Mouse (Mus musculus): ENCODE measurements around the gene Vmn2r81. TPM values are rescaled to one million over a fixed set of nuclear protein-coding genes. Genes with fewer than 3 reads are reported as not detected.
"Not testable (repeated sequence)": the region's sequence is repeated elsewhere in the genome, so short reads cannot be mapped to it uniquely, and the experiment has no call there.

Gene Vmn2r81
- not detected for total RNA-seq (2021)
- long read RNA-seq, experiment 1, result 0 reads
- long read RNA-seq, experiment 2, result 0 reads

DNA sequence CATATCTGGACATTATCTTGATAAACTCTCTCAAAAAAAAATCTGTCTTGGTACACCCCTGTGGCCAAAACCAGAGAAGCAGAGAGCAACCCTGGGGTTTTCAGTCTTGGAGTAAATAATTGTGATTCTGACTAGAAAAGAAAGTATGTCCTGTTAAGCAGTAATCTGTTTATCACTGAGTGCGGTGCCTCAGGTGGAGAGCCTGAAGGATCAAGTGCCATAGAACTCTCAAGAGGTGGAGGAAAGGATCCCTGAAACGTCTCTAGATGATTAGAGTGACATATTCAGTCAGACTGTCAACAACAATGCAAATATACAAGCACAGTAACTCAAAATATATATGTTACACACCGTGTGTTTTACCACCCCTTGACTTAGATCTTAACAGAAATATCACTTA, at the start of gene Vmn2r81:
Gene Vmn2r81 (plus strand): TSS at position 301 of the 400 bp plus-strand sequence.
- H3K4me3 ChIP-seq; DNase-seq; H3K27ac ChIP-seq; intact Hi-C loops (cut with DNase I): not testable (repeated sequence)

DNA sequence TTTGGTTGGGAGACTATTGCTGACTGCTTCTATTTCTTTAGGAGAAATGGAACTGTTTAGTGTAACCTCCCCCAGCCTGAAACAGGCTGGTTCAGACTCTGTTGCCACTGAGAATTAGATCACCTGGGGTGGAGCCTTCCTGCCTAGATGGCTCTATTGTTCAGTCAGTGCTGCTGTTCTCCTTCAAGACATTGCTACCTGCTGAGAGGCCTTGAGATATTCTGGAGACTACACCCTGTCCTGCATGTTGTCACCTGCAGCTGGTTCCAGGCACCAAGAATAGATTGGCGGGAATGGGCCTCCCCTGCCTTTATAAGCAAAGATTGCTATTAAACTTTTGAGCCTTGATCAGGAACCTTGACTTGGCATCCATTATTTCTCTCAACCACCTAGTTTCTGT, 47.5 kb upstream of the Vmn2r81 start:
- H3K4me3 ChIP-seq; H3K27ac ChIP-seq; intact Hi-C loops (cut with DNase I); DNase-seq: not testable (repeated sequence)

DNA sequence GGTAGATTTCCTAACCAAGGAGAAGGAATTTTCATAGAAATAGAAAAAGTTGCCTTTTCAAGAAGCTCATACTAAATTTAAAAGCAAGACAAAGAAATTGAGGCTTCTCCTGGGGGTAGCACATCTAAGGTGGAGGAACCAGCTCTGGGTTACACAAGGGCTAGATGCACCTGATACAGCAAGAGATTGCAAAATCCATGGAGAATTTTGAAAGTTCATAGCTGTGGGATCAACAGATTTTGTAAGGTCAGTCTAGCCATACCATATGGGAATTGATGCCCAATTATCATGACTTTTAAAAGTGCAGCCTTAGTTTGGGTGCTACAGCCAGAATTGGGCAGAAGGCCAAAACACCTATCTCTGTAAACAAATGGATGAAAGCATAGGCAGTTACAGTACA, 27.1 kb upstream of the Vmn2r81 start:
- Histone ChIP-seq H3K27ac (no peak overlapping the region), H3K4me3 (no peak overlapping the region)
- intact Hi-C loops (cut with DNase I), result no loop called here
- no peak for DNase-seq
- TF ChIP-seq CTCF (IDR thresholded peaks at IDR 0.05), result no peak

DNA sequence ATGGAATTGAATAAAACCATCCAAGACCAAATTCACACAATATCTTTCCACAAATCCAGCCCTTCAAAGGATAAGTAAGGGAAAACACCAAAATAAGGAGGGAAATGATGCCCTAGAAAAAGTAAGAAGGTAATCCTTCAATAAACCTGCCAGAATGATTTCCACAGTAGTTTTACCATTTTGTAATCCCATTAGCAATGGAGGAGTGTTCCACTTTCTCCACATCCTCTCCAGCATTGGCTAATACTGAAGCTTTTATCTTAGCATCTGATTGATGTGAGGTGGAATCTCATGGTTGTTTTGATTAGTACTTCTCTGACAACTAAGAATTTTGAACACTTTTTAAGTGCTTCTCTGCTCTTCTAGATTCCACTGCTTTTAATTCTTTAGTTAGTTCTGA, 25.9 kb upstream of the Vmn2r81 start:
- no peak overlapping the region for H3K27ac ChIP-seq
- no peak for DNase-seq
- no peak for TF ChIP-seq CTCF (IDR thresholded peaks at IDR 0.05)
- H3K4me3 ChIP-seq, result no peak overlapping the region
- intact Hi-C loops (cut with DNase I), result no loop called here

DNA sequence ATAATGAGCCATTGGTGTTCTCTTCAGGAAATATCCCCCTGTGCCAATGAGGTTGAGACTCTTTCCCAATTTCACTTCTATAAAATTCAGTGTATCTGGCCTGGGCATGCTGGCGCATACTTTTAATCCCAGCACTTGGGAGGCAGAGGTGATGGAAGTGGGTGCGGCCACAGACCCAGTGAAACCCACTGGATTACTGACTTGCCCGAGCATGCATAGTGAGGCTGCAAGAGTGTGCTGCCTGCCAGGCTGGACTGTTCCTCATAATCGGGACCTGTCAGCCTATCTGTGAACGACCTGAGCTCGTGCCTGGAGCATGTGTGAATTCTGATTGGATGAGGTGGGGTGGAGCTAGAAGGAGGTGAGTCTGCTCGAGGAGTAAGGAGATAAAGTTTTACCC, 25.3 kb upstream of the Vmn2r81 start:
- no peak for TF ChIP-seq CTCF (IDR thresholded peaks at IDR 0.05)
- no peak overlapping the region for H3K4me3 ChIP-seq
- no peak overlapping the region for H3K27ac ChIP-seq
- intact Hi-C loops (cut with DNase I), result no loop called here
- no peak for DNase-seq

DNA sequence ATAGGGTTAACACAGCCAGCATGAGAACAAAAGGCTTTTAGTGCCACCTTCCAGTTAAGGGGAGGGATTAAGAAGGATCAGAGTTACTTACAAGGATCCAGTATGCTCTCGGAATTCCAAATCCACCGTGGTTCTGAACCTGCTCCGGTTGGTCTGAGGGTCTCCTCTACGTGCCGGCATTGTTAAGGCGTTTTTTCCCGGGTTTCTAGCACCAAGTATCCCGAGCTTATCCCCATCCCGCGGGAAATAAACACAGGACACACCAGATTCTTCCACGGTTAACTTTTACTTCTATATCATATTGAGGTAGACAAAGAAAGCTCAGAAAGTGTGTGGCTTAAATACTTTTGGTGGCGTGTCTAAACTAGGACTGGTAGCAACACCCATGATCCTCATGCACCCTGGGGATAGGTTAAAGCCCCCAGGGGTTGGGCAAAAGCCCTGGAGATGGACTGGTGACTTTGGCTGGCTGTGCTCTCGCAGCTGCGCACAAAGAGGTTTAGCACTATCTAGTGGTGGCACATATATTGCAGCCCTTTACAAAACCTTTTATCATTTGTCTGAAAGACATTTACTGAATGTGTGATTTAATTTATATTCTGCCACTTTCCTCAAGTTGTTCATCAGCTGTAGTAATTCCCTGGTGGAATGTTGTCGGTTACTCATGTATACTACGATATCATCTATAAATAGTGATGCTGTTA, 74.7 kb downstream of the Vmn2r81 start:
- not testable (repeated sequence) for H3K27ac ChIP-seq

DNA sequence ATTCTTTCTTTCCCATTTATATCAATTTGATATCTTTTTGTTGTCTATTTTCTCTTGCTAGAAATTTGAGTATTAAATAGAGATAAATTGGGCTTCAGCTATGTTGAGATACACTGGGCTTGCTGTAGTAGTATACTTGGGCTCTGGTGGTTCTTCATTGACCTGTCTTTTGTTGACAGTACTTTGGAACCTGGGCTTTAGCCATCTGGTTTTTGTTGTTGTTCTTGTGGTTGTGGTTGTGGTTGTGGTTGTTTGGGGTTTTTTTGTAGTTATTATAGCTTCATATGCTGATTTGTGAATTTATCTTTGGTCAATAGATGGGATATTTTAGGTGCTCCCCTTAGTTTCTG, 75.2 kb downstream of the Vmn2r81 start:
- no peak for TF ChIP-seq CTCF (IDR thresholded peaks at IDR 0.05)
- DNase-seq, result no peak
- H3K27ac ChIP-seq, result no peak overlapping the region
- no peak overlapping the region for H3K4me3 ChIP-seq
- intact Hi-C loops (cut with DNase I), result no loop called here

More for the DNA sequence above, 74.7 kb downstream of the Vmn2r81 start:
- peak overlapping the region; percentile 36; the same call in 1 of the 2 replicates for H3K4me3 ChIP-seq
- intact Hi-C loops (cut with DNase I); DNase-seq: not testable (repeated sequence)
- peak; percentile 16; the same call in 1 of the 2 replicates for TF ChIP-seq CTCF (IDR thresholded peaks at IDR 0.05)

Other genes starting within 250 kb of the Vmn2r81 start
- gene Olfr1351, start 235.2 kb upstream of the Vmn2r81 start, total RNA-seq (2021), result not detected
- not detected for gene Olfr57, start 219.0 kb upstream of the Vmn2r81 start, total RNA-seq (2021)
- 10 to 100 TPM in 1 of 2 experiments, 1 to 10 TPM in 1; 9.8 to 12.6 TPM for gene 2610008E11Rik, start 150.1 kb upstream of the Vmn2r81 start, total RNA-seq (2021)
- gene Vmn2r80, start 98.9 kb upstream of the Vmn2r81 start, total RNA-seq (2021), result not detected
- not detected for gene Vmn2r82, start 108.8 kb downstream of the Vmn2r81 start, total RNA-seq (2021)
- not detected for gene Vmn2r83, start 221.0 kb downstream of the Vmn2r81 start, total RNA-seq (2021)